Mouse (Mus musculus) c-Kit-positive CD71-negative TER-119-negative erythroid progenitor cells, embryonic 14.5 days (primary cell): Measurements from ENCODE around the gene Plxnb2.

Experiments used
- DNase-seq: peaks from one replicate; pipeline ENCODE4 v3.0.0-alpha.2; 2013; ENCODE audit warnings: low read depth

The Plxnb2 gene

DNA sequence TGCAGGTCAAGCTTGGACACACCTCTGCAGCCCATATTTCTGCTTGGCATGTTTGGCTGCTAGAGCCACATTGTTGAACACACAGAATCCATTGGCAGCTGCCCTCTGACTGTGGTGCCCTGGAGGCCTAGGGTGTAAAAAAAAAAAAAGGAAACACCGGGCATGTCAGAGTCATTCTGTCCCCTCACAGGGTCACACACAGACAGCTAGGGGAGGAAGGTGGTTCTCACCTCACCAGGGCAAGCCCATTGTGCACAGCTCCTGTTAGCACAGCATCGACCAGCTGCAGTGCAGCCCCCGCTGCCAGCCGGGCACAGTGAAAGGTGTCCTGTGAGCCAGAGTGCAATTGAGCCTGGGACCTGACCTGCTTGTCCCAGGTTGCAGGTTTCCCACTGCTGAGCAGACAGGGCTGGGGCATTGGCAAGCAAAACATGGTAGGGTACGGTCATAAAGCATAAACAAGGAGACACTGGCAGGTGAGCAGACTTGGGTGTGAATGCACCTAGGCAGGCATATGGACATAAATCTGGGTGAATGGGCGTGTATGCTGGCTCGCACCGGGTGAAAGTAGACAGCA lies 53.1 kb downstream of the Plxnb2 start:
- no peak for DNase-seq

DNA sequence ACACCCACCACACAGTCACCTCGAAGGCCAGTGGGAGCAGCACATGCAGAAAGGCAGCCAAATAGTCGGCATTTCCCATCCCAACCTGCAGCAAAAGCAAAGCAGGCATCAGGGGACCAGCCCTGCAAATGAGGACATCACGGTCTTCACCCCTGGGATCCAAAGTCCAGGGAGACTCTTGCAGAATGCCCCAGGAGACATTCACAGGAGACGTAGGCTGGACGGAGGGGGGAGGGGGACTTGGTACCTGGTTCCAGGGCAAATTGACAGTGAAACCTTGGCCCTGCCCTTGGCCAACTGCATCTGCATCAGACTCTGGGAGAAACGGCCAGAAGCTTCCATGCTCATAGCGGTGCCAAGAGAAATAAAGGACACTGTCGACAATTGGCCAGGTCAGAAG lies 54.0 kb downstream of the Plxnb2 start:
- no peak for DNase-seq

- no peak for DNase-seq
Observed at GRCm38 (mm10) chr15:89125351-89125750, 55.2 kb downstream of the Plxnb2 start.

DNA sequence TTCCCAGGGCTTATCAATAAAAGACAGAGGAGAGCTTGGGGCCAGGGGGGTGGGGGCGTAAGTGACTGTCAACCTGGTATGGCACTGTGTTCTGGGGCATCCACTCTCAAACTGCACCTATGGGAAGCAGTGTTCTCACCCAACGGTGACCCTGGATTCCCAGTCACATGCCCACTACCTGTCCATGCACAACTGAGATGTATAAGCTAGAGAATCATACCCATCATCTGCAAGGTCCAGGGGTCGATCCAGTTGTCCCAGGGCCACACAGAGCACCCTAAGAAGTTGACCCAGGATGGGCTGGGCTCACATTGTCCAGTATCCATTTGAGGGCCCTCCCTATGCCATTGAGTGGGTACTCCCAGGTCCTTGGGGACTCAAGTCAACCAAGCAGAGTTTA lies 56.3 kb downstream of the Plxnb2 start:
- DNase-seq: no peak

- no peak for DNase-seq
Observed at GRCm38 (mm10) chr15:89123595-89123994, 57.0 kb downstream of the Plxnb2 start.

- DNase-seq: peak; percentile 93
Observed at GRCm38 (mm10) chr15:89122649-89123366, 57.8 kb downstream of the Plxnb2 start, which contains the start of gene Tubgcp6. Tubgcp6 (minus strand) TSS chr15:89123112.

DNA sequence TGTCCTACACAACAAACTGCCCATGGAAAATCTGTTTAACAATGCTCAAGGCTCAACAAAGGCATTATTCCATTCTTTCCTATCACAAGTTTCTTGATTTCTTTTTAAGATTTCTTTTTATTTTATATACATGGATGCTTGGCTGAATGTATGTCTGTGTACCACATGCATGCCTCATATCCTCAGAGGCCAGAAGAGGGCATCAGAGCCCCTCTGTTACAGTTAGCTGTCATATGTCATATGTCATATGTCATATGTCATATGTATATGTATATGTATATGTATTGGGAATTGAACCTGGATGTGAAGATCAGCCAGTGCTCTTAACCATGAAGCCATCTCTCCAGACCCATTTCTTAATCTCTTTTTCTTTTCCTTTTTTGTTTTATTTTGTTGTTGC lies 62.6 kb downstream of the Plxnb2 start:
- DNase-seq: no peak

GRCm38 (mm10) chr15:89110147-89110546 lies 70.4 kb downstream of the Plxnb2 start:
- no peak for DNase-seq

DNA sequence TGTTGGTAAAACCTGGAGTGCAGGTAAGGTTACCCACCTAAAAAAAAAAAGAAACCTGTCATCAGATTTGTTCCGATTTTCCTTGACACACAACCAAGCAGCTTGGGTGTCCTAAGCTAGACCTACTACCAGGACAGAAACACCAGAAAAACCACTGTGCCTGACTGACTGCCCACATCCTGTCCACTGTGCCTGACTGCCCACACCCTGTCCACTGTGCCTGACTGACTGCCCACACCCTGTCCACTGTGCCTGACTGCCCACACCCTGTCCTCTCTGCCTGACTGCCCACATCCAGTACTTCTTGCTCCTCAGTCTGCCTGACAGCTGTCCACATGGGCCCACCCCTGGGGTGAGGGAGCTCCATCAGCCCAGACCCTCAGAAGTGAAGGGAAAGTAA lies 73.6 kb downstream of the Plxnb2 start:
- no peak for DNase-seq

- no peak for DNase-seq
Observed at GRCm38 (mm10) chr15:89106073-89106472, 74.5 kb downstream of the Plxnb2 start.
